Mouse (Mus musculus) gastrocnemius, postnatal 14 days (tissue): ENCODE results near the gene Arhgef1. TPM values are rescaled to one million over a fixed set of nuclear protein-coding genes. Genes with fewer than 3 reads are reported as not detected.

Experiments used
- DNase-seq: peaks from one replicate; pipeline ENCODE4 v3.0.0; 2021; ENCODE audit warnings: mixed read lengths
- intact Hi-C: fragments of 180-260 bp; cut with DNase I; formaldehyde crosslinking; loops from one replicate; pipeline ENCODE4 v1.15.1; 2025; ENCODE audit warnings: low total_unique reads
- total RNA-seq, 2 experiments: library from RNA; stranded (reverse); gene quantifications; 2 replicates each; pipeline ENCODE4 v1.2.3; 2021

Arhgef1 gene
- total RNA-seq, 2 experiments from 2014 or later, result 32.5 to 38.0 TPM

- DNase-seq, result no peak
- intact Hi-C loops, result no loop called here
These were observed 16.1 kb downstream of the Arhgef1 start for GRCm38 (mm10) chr7:24918763-24919323.

GRCm38 (mm10) chr7:24919728-24920127 is 17.0 kb downstream of the Arhgef1 start:
- intact Hi-C loops, result no loop called here
- peak; percentile 83 for DNase-seq

DNA sequence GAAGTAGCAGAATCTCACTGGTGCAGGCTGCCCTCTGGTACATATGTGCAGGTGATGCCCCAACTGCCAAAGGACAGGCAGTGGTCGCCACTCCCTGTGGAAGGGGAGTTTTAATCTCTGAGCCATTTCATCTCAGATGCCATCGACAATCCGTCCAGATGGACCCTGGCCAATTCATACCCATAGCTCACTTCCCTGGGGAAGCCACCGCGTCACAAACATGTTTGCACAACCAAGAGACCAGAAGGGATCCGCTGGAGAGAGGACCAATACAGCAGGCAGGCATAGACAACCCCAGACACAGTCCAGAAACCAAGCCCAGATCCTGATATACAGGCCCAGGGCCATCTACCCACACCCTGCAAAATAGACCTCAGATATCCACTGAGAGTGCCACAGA is 27.8 kb downstream of the Arhgef1 start:
- no peak for DNase-seq
- intact Hi-C loops, result no loop called here

DNA sequence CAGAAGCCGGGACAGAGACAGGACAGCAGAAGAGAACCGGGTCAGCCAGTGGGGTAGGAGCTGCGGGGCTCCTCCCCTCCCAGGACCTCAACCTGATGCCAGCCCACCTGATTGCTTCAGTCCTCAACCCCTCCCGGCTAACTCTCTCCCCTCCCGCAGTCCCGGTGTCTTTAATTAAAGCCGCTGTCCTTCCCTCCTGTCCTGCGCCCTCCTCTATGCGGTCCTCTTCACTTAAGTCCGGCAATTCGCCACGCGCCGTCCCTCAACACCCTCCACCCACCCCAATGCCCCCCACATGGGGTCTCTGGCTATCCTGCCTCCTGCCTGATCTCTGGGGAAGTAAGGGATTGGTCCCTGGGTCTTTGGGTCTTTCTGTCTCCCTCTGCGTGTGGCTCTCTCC is 28.9 kb downstream of the Arhgef1 start:
- DNase-seq, result no peak
- intact Hi-C loops, result no loop called here

- no peak for DNase-seq
These were observed 40.9 kb downstream of the Arhgef1 start for GRCm38 (mm10) chr7:24943641-24944040.

GRCm38 (mm10) chr7:24944257-24944950 is 41.7 kb downstream of the Arhgef1 start, which contains the start of gene Gm4881:
TSS of gene Gm4881 (minus strand) at chr7:24944494.
- no peak for DNase-seq
- intact Hi-C loops, result no loop called here

More at GRCm38 (mm10) chr7:24943641-24944040, 40.9 kb downstream of the Arhgef1 start:
- intact Hi-C loops, result no loop called here

GRCm38 (mm10) chr7:24947316-24948048 is 44.8 kb downstream of the Arhgef1 start:
- intact Hi-C loops, result no loop called here
- DNase-seq, result no peak

DNA sequence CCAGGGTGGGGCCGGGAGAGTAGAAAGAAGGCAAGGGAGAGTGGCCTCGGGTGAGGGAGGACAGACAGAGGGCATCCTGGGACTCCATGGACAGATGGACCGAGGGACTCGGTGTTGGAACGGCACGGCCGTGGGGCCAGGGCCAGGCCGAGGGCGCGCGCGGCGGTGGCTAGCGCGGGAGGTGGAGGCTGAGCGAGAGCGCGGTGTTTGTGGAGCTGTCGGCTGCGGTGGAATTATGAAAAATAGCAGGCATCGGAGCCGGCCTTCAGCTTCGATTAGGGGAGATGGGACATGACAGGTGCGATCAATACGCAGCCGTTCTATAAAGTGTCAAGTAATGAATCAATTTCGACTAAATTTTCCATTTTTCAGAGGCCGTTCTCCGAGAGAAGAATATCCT is 46.1 kb downstream of the Arhgef1 start:
- intact Hi-C loops, result no loop called here
- no peak for DNase-seq

GRCm38 (mm10) chr7:24949958-24950623 is 47.4 kb downstream of the Arhgef1 start:
- peak; percentile 73 for DNase-seq
- intact Hi-C loops, result loop anchor here (5.0 kb wide), 1 partner anchor 58 kb away; no protein-coding TSS in a partner anchor

- intact Hi-C loops, result loop anchor here (5.0 kb wide), 1 partner anchor 62 kb away; no protein-coding TSS in a partner anchor
- DNase-seq, result no peak
These were observed 51.3 kb downstream of the Arhgef1 start for GRCm38 (mm10) chr7:24953966-24954365.

DNA sequence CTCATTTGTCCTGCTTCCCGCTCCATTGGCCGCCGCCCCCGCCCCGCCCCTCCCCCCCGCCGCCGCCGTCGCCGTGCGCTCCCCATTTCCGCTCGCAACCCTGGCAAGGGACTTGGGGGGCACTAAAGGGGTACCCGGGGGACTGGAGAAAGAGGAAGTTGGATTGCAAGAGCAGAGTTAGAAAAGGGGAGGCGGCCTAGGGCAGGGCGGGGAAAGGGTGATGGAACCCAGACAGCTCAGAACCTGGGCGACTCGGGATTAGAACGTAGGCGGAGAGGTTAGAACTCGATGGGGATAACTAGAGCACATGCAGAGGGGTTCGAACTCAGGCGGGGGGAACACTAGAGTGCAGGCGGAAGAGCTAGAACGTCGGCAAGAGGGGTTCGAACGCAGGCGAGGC is 51.7 kb downstream of the Arhgef1 start:
- intact Hi-C loops, result loop anchor here (5.0 kb wide), 1 partner anchor 62 kb away; no protein-coding TSS in a partner anchor
- no peak for DNase-seq

DNA sequence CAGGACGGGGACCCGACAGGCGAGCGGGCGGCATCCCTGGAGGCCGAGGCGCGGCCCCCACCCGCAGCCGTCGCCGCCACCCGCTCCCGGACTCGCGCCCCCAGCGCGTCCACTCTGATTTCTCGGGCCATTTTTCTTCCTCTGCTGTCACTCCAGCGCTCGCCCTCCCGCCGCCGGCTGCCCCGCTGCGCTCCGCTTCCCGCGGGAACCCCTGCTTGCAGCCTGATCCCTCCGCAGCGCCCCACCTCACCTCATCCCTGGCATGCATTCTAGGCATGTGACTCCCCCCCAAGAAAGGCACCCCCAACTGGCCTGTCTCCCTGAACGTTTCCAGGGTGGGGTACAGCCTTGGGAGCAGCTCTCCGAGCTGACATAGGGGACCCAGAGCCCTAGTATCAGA is 52.5 kb downstream of the Arhgef1 start:
- intact Hi-C loops, result no loop called here
- no peak for DNase-seq

DNA sequence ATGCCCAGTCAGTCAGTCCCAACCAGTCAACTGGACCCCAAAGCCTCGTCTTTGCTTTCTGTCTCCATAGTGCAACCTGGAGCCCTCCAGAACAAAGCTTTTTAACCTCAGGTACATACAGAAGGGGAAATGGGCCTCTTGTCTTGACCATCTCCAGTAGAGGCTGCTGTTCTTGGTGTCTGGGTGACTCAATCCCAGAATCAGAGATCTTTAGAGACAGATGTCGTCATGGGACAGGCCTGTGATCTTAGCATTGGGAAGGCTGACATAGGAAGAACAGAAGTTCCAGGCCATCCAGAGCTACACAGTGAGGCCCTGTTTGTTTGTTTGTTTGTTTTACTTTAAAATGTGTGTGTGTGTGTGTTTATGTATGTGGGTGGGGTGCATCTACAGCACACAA is 61.6 kb downstream of the Arhgef1 start:
- no peak for DNase-seq
- intact Hi-C loops, result no loop called here

DNA sequence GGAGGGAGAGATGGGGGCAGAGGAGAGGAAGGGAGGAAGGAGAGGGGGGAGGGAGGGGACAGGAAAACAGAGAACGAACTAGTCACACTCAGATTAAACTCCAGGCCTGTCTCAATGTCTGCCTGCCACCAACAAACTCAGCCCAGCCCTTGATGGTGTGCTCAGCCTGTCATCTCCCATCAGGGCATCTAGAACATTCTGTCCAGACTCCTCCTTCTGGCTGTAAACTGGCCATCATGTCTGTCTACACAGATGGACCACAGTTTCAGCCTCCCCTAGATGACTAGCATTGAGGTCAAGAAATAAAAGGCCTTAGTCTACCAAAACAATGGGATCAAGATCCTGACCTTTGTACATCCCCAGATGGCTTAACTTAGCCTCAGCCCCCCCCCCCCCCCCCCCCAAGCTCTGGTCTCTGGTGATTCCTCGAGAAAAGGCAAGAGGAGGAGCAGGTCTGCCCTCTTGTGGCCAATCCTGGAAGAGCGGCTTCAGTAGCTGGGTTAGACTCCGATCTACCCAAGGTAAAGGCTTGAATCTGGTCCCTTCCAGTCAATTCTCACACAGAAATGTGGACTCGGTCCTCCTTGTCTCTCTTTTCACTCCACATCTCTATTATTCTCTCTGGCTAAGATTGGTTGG is 62.3 kb downstream of the Arhgef1 start:
- peak; percentile 69 for DNase-seq
- intact Hi-C loops, result no loop called here

DNA sequence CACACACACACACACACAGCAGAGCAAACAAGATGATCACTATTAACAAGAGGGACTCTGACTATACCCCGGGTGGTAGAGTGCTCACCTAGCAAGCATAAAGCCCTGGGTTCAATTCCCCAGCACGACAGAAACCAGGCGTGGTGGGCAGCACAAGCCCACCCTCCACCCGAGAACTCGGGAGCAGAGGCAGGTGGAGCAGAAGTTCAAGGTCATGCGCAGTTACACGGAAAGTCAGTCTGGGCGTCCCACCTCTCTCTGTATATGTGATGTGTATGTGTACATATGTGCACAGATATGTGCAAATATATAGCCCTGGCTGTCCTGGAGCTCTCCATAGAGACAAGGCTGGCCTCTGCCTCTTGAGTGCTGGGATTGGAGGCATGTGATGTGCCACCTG is 65.3 kb downstream of the Arhgef1 start:
- no peak for DNase-seq
- intact Hi-C loops, result no loop called here

DNA sequence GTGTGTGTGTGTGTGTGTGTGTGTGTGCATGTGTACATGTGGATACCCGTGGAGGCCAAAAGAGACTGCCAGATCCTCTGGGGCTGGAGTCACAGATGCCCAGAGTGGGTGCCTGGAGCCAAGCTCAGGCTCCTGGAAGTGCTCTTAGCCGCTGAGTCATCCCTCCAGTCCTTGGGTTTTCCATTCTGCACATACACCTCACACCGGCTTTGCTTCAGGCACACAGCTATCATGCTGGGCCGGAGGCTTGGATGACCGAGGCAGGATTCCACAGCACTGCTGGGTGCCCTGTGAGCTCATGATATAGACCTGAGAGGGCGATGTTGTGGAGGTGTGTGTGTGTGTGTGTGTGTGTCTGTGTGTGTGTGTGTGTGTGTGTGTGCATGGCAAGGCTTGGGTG is 65.8 kb downstream of the Arhgef1 start:
- intact Hi-C loops, result no loop called here
- no peak for DNase-seq

DNA sequence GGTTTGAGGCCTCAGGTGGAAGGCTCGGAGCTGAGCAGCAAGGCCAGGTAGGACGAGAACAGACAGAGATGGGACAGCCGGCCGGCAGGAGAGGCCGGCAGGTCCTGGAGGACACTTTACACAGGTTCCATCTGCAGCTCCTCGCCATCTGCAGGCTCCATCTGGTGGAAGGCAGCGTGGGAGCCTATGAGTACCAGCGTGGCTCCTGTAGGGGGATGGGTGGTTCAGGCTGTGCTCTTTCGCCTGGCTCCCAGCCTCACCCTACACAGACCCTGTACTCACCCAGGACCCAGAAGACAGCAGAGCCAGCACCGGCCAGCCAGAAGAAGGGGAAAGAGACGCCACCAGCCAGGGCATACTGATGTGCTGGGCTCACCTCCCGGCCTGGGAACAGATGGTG is 67.1 kb downstream of the Arhgef1 start:
- DNase-seq, result no peak
- intact Hi-C loops, result no loop called here

GRCm38 (mm10) chr7:24970341-24970740 is 67.6 kb downstream of the Arhgef1 start:
- intact Hi-C loops, result no loop called here
- DNase-seq, result no peak

GRCm38 (mm10) chr7:24971261-24971971 is 68.7 kb downstream of the Arhgef1 start:
- intact Hi-C loops, result no loop called here
- DNase-seq, result peak; percentile 34
